Mouse (Mus musculus) spleen, postnatal 10 days (tissue): ENCODE results near the gene Aif1l.

Experiments used
- DNase-seq, 2 experiments: peaks; one replicate each; pipeline ENCODE4 v3.0.0; 2021 to 2022; ENCODE audit warnings: low spot score in 2 of 2

The Aif1l gene

DNA sequence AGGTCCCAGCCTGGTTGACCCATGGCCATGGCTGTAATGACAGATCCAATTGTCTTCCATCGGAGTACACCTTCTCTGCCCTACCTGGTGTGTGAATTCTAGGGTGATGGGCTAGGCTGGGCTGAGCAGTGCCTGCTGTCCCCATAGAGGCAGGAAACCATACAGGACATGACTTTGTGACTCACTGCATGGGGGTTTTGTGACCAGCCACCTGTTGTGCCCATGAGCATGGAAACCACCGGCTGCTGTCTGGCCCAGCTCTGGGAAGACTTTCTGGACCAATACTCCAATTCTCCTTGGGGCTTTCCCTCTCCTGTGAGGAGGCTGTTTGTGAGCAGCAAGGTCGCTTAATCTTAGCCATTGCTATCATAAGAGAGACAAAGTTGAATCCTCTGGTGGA is 2.8 kb downstream of the Aif1l start:
- DNase-seq: no peak

DNA sequence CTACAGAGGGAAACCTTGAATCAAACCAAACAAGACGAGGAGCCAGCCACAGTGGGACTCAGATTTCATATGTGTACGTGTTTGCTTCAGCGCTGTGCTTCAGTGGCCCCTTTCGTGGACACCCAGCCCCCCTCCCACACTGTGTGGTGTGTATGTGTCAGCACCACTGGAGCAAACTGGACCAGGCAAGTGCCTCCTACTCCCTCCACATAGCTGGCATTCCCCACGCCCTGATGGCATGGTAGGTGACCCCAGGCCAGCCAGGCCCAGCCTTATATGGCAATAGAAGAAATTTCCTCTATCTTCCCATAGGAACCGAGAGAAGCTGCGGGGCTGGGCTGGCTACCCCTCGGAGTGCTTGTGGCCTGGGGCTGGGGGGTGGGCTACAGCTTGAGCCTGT is 3.7 kb downstream of the Aif1l start:
- no peak for DNase-seq

DNA sequence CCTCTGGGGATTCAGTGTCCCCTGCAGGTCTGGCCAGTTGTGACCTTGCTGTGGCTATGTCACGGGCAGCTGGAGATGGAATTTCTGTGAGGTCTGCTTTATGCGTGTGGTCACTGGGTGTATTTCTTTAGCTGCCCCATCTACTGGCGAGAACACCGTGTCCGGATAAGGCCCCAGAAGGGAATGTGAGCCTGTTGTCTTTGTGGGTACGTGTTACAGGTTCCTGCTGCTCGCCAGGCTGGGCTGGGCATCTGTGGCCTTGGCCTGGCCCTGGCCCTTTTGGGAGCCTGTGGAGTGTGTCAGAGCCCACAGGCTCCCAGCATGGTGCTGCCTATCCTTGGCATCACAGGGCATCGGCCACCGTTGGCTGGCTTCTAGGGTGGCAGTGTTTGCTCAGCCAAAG is 4.8 kb downstream of the Aif1l start:
- no peak for DNase-seq

DNA sequence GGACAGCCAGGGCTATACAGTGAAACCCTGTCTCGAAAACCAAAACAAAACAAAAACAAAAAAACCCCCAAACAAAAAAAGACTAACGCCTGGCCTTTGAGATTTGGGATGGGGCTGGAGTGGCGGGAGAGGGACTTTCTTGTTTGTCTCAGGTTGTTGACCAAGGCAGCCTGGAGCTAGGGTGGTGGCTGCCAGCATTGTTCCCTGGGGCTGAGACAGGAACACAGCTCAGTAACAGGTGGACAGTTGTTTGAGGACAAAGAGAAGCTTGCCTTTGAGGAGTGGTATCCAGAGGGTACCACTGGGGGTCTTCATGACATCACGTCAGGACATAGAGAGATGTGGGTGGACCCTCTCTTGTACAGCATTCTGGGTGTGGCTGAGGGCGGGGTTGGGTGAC is 5.7 kb downstream of the Aif1l start:
- DNase-seq: no peak

DNA sequence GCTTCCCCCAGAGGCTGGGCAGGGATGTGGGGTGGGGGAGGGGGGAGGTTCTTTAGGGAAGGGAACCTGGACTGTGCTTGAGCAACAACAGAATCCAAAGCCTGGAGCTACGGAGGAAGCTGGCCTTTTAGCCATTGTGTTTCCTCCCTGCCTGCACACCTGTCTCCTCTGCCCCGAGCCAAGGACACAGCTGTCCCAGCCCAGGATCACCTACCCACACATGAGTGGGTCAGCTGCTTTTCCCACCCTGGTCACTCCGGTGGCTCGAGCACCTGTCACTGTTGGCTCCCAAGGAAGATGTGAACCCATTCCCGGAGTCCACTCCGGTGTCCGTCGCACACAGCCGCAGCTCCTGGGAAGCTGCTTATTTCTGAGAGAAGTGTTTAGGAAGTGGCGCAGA is 7.3 kb downstream of the Aif1l start:
- no peak for DNase-seq

DNA sequence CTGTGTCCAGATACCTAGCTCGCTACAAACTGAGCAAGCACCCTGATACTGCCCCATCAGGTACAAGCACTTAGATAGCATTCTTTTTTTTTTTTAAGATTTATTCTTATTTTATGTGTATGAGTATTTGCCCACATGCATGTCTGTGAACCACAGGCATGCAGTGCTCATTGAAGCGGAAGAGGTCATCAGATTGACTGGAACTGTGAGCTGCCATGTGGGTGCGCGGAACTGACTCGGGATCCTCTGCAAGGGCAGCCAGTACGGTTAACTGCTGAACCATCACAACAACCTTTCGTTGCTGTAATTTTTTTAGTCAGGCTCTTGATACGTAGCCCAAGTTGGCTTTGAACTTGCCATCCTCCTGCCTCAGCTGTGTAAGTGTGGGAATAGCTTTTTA is 11.0 kb downstream of the Aif1l start:
- DNase-seq: no peak

DNA sequence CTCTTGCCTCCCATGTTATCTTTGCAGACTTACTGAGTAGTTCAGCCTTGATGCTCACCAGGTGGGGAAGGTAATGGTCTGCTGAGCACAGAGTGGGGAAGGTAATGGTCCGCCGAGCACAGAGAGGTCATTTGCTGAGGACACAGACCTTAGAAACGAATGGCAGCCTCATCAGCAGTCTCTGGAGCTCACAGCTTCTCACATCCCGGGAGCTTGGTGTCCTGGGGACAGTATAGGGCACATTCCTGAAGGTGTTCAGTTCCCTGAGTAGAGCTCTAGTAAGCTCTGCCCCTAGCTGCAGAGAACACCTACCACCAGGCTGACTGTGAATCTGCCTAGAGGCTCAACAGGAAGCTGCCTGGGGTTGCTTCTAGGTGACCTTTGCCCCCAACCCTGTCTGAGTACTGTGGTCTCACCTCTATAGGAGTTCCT is 11.9 kb downstream of the Aif1l start:
- no peak for DNase-seq

DNA sequence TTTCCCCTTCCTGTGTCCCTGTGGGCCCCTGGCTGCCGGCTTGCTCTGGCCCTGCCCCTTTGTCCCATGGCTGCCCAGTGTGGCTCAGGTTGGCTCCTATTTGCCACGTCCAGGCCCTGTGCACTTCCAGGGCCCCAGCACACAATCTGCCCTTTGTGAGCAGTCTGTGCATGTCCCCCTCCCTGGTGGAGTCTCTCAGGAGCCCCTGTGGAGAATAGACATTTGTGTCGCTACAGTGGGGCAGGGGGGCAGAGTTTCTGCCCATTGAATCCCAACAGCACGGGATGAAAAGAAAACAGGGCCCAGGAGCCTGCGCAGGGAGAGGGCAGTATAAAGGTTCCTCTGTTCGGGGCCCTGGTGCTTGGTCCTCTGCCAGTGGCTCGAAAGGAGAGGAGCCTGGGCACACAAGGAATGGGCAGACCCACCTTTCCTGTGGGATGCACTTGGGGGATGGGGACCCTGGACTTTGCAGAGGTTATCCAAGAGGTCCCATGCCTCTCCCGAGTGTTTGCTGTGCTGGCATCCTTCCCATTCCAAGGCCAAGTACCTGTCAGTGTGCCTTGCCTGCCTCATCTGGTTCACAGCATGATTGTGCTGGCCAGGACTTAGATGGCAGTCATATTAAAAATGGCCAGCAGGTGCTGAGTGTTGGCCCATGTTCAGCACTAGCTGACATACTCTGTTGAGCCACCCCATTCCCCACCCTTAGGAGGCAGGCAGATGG is 12.7 kb downstream of the Aif1l start:
- no peak for DNase-seq

DNA sequence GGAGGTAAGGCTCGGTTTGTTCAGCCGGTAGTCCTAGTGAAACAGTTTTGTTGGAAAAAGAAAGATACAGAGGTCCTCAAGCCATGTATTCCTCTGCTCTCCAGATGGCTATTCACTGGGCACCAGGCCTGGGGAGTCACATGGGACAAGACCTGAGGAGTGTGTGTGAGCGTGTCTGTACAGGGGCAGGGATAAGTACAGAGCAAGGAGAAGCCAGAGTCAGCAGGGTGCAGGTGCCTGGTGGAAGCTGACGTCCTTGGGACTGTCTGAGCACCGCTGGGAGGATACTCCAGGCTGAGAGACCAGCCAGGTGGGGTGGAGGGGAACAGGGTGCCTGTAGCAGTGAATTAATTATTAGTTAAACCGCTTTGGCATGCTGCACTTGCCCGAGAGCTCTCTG is 13.6 kb downstream of the Aif1l start:
- no peak for DNase-seq

DNA sequence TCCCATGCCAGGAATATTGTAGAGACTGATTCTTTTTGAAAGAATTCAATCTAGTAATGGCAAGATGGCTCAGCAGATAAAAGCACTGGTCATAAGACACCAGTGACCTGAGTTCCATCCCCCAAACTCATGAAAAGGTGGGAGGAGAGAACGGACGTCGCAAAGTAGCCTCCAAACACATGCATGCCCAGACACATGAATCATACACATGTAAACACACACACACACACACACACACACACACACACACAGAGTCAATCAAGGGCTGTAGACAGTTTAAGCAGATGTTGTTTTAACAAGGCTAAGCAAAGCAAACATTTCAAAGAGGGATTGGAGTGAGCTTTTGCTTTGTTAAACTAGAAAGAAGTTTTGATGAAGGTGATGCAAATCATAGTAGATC is 14.3 kb downstream of the Aif1l start:
- DNase-seq: no peak

DNA sequence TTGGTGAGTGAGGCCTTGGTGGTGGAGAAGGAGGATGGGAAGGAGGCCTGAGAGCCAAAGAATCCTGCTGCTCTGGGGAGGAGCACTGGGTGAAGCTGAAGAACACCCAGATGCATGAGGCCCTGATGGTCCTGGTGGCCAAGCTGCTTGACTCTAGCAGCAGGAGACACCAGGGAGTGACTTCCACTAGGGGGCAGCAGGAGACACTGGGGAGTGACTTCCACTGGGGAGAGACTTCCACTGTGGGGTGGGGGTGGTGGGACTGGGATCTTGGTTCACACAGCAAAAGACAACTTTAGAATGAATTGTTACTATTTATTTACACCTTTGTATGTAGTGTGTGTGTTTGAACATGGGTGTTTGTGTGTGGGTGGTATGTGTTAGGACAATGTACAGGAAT is 15.2 kb downstream of the Aif1l start:
- DNase-seq: peak; percentile 51 to 82

DNA sequence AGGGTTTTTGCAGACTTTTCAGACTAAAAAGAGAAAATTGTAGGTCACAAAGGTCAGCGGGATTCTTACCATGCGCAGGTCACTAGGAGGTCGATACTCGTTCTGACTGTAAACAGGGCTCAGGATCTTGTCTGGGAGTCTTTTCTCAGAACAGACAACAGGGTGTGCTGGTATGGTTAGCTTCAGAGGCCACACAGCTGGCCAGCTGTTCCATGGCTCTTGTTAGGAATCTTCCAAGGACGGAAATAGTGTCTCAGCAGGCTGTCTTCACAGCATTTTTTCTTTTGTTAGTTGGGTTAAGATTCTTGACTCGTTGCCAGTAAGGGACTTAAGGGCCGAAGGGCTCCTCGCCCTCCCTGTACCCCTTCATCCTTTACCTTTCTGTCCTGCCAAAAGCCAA is 16.9 kb downstream of the Aif1l start:
- no peak for DNase-seq

DNA sequence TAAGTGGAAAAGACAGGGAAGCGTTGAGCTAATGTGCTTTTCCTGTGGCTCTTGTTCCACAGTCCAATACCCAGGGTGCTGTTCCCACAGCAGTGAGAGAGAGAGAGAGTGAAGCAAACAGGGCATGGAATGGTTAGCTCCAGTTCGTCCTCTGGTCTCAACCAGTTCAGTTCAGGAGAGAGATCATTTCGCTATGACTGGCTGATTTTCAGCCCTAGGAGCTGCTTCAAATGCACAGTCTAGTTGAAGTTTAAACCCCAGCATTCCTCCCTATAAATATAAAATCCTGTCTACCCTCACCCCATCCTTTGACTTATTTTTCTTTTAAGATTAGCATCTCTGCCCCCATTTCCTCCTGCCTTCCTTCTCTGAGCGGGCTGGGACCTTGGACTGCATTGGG is 22.6 kb downstream of the Aif1l start:
- DNase-seq: no peak

DNA sequence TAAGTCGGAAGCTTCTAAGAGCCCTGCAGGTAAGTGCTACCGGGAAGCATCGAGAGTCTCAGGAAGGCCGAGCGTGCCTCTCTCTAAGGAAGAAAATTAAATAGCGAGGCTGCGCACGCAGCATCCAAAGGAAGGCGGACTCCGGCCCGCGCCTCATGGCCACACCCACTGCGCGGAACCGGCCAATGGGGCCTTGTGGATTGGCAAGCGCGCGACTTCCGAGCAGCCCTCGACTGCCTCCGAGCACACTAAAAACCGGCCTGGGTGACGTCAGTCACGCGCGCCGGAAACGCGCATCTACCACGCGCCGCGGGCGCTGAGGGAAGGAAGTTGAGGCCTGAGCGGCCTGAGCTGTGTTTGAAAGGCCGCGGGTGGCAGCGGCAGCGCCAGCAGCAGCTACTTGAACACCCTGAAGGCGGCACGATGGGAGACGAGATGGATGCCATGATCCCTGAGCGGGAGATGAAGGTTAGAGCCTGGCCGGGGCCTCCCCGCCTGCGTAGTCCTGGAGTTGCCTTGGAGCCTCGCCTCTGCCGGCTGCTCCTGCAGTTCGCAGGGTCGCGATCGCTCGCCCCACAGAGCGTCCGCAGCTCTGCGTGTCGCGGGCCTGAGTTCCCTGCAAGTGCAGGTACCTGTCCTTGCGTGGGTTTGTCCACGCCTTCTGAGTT is 24.3 kb downstream of the Aif1l start, which contains the start of gene Nup214:
Nup214 (plus strand) TSS at position 296 of the 668 bp plus-strand sequence.
- DNase-seq: peak; percentile 98 to 99

DNA sequence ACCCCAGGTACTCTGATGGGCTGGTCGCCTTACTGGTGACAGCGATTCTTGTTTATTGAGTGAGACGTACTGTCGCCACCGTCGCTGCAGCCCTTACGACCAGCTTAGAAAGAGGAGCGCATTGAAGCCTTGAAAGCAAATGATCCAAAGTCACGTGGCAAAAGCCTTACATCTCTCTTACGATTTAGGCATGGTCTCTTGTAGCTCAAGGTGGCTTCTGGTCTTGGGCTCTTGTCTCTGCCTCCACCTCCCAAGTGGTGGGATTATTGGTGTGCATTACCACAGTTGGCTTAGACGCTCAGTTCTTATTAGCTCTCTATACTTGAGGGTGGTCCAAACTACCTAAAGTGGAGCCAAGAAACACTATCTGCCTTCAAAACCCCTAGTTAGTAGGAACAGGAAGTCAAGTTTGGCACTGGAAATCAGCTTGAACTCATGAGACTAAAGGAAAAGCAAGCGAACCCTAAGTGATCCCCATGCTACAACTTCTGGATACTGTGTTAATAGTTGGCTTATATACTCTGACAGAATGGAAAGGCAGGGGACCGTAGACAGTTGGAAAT is 25.0 kb downstream of the Aif1l start:
- DNase-seq: no peak

DNA sequence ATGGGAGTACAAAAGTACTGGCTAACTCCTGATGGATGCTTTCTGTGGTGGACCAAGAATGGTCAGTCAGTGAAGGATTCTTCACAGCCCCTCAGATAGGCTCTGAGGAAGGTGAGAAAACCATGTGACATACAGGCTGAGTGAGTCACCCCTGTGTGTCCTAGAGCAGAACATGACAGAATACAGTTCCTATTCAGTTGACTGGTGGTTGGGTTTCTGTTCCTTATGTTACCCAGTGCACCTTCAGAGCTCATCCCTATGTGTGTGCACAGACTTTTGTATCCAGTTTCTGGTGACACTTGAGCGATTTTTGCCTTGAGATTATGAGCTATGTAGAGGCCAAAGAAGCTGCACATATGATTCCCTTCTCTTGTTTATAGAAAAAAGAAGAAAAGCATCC is 37.8 kb downstream of the Aif1l start:
- no peak for DNase-seq

DNA sequence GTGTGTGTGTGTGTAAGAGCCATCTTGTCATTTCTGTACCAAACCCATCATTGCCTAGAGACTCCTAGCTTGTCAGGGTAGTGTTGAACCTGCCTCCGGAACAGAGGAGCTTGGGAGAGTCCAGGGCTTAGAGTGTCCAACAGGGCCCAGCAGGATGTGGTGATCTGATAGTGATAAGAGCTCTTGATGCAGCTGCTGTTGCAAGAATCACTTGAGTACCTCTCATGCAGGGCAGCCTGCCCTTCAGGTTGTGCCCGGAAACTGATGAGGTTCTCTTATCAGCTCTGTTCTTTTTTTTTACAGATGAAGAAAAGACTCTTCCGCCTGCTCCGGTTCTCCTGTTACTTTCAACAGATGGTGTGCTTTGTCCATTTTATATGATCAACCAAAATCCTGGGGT is 41.0 kb downstream of the Aif1l start:
- no peak for DNase-seq

DNA sequence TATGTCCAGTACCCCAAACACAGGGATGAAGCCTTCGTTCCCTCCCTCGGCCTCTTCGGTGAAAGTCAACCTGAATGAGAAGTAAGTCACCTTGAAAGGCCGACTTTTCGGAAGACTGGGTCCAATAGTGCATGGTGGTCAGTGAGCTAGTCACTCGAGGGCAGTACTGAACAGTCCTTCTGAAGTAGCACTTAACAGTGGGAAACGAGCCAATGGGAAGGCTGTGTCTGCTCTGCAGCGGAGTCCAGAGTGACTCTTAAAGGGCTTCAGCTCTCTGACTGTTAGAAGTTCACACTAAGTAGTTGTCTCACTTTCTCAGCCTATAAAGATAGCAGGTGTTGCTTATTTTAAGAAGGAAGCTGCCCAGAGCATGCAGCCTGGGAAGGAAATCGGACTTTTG is 45.0 kb downstream of the Aif1l start:
- DNase-seq: no peak

DNA sequence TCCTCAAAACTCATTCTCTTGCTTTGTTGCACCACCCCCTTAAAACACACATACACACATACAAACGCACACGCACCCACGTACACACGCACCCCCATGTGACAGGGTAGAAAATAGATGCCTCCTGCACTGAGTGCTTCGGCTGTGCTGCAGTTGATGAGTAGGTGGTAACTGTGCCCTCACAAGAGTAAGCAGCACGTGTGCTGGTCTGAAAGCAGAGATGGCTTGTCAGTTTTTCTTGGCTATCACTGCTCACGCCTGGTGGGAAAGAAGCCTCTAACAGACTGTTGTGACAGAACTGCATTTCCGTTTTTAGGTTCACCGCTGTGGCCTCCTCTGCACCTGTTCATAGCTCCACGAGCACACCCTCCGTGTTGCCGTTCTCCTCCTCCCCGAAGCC is 46.1 kb downstream of the Aif1l start:
- DNase-seq: no peak

DNA sequence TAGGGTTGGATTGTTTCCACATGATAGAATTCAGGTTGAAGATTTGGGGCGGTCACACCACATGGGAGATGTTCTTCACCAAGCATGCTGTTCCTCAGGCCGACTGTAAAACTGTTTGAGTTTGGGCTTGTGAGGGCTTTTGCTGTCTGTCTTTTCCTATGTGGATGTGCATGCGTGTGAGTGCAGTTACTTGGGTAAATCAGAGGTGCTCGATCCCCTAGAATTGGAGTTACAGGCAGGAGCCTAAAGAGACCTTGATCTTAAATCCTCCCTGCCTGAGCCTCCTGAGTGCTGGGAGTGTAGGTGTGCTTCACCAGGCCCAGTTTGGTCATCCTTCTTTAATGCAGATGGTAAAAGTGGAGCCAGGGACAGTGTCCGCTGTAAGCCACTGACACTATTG is 47.6 kb downstream of the Aif1l start:
- no peak for DNase-seq

DNA sequence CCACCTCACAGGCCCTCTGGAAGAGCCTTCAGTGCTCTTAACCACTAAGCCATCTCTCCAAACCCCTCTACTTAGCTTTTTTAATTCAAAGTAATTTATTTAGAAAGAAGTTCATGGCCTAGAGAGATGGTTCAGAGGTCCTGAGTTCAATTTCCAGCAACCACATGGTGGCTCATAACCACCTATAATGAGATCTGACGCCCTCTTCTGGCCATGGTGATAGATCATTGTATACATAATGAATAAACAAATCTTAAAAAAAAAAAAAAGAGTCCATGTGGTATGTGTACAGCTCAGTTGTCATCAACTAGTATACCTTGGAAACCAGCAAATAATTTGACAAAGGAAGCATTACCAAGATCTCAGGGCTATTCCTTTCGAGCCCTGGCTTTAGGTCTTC is 48.5 kb downstream of the Aif1l start:
- DNase-seq: peak in 1 of 2 experiments; percentile 36

DNA sequence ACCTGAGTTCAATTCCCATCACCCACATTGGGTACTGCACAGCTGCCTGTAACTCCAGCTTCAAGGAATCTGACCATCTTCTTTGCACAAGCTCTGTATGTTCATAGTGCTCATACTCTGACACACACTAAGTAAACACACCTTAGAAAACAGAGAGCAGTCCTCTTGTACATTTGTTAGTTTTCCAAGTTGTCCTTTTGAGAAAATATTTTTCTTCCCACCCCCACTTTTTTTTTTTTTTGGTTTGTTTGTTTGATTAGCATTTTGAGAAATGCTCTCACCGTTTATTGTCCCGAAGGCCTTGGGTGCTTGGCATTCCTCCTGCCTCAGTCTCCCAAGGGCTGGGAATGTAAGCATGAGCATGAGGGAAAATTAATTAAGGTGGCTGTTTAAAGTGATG is 58.4 kb downstream of the Aif1l start:
- no peak for DNase-seq

DNA sequence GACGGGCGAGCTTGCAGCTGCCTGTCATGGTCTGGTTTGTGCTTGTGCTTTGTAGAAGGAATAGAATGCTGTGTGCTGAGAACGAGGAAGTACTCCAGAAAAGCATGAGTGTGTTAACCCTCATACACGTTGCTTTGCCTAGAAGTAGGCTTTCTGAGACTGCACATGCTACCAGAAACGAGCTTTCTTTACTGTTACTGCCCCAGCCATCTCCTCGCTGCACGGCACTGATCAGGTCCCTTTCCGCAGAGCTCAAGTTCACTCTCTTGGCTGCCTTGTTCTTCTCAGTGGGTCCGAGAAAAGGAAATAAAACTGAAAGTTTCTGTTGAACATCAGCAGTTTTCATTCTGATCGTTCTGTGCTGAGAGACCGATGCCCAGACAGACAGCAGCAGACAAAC is 58.8 kb downstream of the Aif1l start:
- DNase-seq: no peak
